Mouse (Mus musculus): Measurements from ENCODE around the gene Hacd1. TPM values are rescaled to one million over a fixed set of nuclear protein-coding genes. Genes with fewer than 3 reads are reported as not detected.

The Hacd1 gene
- polyA plus RNA-seq, 1 experiment, result 45.1 TPM

DNA sequence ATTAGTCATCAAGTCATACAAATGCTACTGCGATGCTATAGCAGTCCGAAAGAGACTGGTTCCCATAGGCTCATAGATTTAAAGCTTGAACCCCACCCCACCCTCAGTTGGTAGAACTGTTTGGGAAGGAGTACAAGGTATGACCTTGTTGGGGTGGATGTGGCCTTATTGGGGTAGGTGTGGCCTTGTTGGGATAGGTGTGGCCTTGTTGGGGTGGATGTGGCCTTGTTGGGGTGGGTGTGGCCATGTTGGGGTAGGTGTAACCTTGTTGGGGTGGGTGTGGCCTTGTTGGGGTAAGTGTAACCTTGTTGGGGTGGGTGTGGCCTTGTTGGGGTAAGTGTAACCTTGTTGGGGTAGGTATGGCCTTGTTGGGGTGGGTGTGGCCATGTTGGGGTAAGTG is 14.7 kb downstream of the Hacd1 start:
- H3K36me3 ChIP-seq (ENCODE audit: control insufficient read depth, insufficient read depth, low read length), result peaks cover 11% of the 10 kb centered on the region
- TF ChIP-seq POLR2A (IDR thresholded peaks at IDR 0.05; ENCODE audit: low read depth, low read length) (no peak), CTCF (IDR thresholded peaks at IDR 0.05; ENCODE audit: extremely low read depth, insufficient read length, insufficient replicate concordance, low read depth, low read length) (no peak)
- H3K4me3 ChIP-seq (ENCODE audit: low read depth, low read length), result no peak overlapping the region
- H3K4me1 ChIP-seq (ENCODE audit: control insufficient read depth, insufficient read depth, insufficient read length, low read length), result no peaks in the 10 kb centered on the region
- H3K27ac ChIP-seq (ENCODE audit: insufficient read depth, low read depth, low read length), result no peak overlapping the region
- H3K27me3 ChIP-seq (ENCODE audit: control insufficient read depth, insufficient read depth, low read length), result no peaks in the 10 kb centered on the region
- WGBS, result 97% methylated on average over 2 of the region's 2 CpGs

GRCm38 (mm10) chr2:14019228-14019627 is 36.7 kb downstream of the Hacd1 start:
- Histone ChIP-seq H3K4me3 (ENCODE audit: low read depth, low read length) (no peak overlapping the region), H3K36me3 (ENCODE audit: control insufficient read depth, insufficient read depth, low read length) (no peaks in the 10 kb centered on the region), H3K4me1 (ENCODE audit: control insufficient read depth, insufficient read depth, insufficient read length, low read length) (no peaks in the 10 kb centered on the region), H3K27me3 (ENCODE audit: control insufficient read depth, insufficient read depth, low read length) (no peaks in the 10 kb centered on the region), H3K27ac (ENCODE audit: insufficient read depth, low read depth, low read length) (no peak overlapping the region)
- WGBS, result 88% methylated on average over 1 of the region's 1 CpGs
- TF ChIP-seq CTCF (IDR thresholded peaks at IDR 0.05; ENCODE audit: extremely low read depth, insufficient read length, insufficient replicate concordance, low read depth, low read length), result no peak
- no peak for TF ChIP-seq POLR2A (IDR thresholded peaks at IDR 0.05; ENCODE audit: low read depth, low read length)

GRCm38 (mm10) chr2:14005121-14005520 is 50.8 kb downstream of the Hacd1 start:
- Histone ChIP-seq H3K4me1 (ENCODE audit: control insufficient read depth, insufficient read depth, insufficient read length, low read length) (no peaks in the 10 kb centered on the region), H3K36me3 (ENCODE audit: control insufficient read depth, insufficient read depth, low read length) (no peaks in the 10 kb centered on the region), H3K4me3 (ENCODE audit: low read depth, low read length) (no peak overlapping the region), H3K27ac (ENCODE audit: insufficient read depth, low read depth, low read length) (no peak overlapping the region), H3K27me3 (ENCODE audit: control insufficient read depth, insufficient read depth, low read length) (no peaks in the 10 kb centered on the region)
- 66% methylated on average over 1 of the region's 1 CpGs for WGBS
- TF ChIP-seq CTCF (IDR thresholded peaks at IDR 0.05; ENCODE audit: extremely low read depth, insufficient read length, insufficient replicate concordance, low read depth, low read length) (no peak), POLR2A (IDR thresholded peaks at IDR 0.05; ENCODE audit: low read depth, low read length) (no peak)

- Histone ChIP-seq H3K27ac (ENCODE audit: insufficient read depth, low read depth, low read length) (no peak overlapping the region), H3K36me3 (ENCODE audit: control insufficient read depth, insufficient read depth, low read length) (no peaks in the 10 kb centered on the region), H3K4me1 (ENCODE audit: control insufficient read depth, insufficient read depth, insufficient read length, low read length) (no peaks in the 10 kb centered on the region), H3K4me3 (ENCODE audit: low read depth, low read length) (no peak overlapping the region), H3K27me3 (ENCODE audit: control insufficient read depth, insufficient read depth, low read length) (no peaks in the 10 kb centered on the region)
- TF ChIP-seq CTCF (IDR thresholded peaks at IDR 0.05; ENCODE audit: extremely low read depth, insufficient read length, insufficient replicate concordance, low read depth, low read length) (no peak), POLR2A (IDR thresholded peaks at IDR 0.05; ENCODE audit: low read depth, low read length) (no peak)
- 84% methylated on average over 1 of the region's 1 CpGs for WGBS
Measured at GRCm38 (mm10) chr2:13960136-13960535, 95.8 kb downstream of the Hacd1 start.

GRCm38 (mm10) chr2:13956463-13956862 is 99.5 kb downstream of the Hacd1 start:
- Histone ChIP-seq H3K36me3 (ENCODE audit: control insufficient read depth, insufficient read depth, low read length) (no peaks in the 10 kb centered on the region), H3K4me1 (ENCODE audit: control insufficient read depth, insufficient read depth, insufficient read length, low read length) (no peaks in the 10 kb centered on the region), H3K27me3 (ENCODE audit: control insufficient read depth, insufficient read depth, low read length) (no peaks in the 10 kb centered on the region), H3K4me3 (ENCODE audit: low read depth, low read length) (no peak overlapping the region), H3K27ac (ENCODE audit: insufficient read depth, low read depth, low read length) (no peak overlapping the region)
- WGBS, result 44% methylated on average over 2 of the region's 2 CpGs
- TF ChIP-seq CTCF (IDR thresholded peaks at IDR 0.05; ENCODE audit: extremely low read depth, insufficient read length, insufficient replicate concordance, low read depth, low read length), result no peak
- TF ChIP-seq POLR2A (IDR thresholded peaks at IDR 0.05; ENCODE audit: low read depth, low read length), result no peak

DNA sequence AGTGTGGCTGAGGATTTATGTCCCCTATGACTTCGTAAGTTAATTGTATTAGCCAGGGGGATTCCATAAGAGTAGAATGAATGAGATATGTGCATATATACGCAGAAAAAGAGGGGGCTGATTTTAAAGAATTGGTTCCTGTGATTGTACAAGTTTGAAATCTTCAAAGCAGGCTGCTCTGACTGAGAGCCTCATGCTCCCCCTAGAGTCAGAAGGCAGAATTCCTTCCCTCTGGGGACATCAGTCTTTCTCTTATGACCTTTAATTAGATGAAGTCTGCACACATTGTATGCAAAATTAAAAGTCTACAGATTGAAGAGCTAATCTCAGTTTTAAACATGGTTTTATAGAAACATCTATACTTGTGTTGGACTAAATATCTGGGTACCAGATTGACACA is 117.8 kb downstream of the Hacd1 start:
- 45% methylated on average over 2 of the region's 2 CpGs for WGBS
- H3K27me3 ChIP-seq (ENCODE audit: control insufficient read depth, insufficient read depth, low read length), result no peaks in the 10 kb centered on the region
- TF ChIP-seq CTCF (IDR thresholded peaks at IDR 0.05; ENCODE audit: extremely low read depth, insufficient read length, insufficient replicate concordance, low read depth, low read length) (no peak), POLR2A (IDR thresholded peaks at IDR 0.05; ENCODE audit: low read depth, low read length) (no peak)
- no peaks in the 10 kb centered on the region for H3K4me1 ChIP-seq (ENCODE audit: control insufficient read depth, insufficient read depth, insufficient read length, low read length)
- no peak overlapping the region for H3K27ac ChIP-seq (ENCODE audit: insufficient read depth, low read depth, low read length)
- H3K4me3 ChIP-seq (ENCODE audit: low read depth, low read length), result no peak overlapping the region
- no peaks in the 10 kb centered on the region for H3K36me3 ChIP-seq (ENCODE audit: control insufficient read depth, insufficient read depth, low read length)

- H3K27me3 ChIP-seq (ENCODE audit: control insufficient read depth, insufficient read depth, low read length), result no peaks in the 10 kb centered on the region
- 71% methylated on average over 3 of the region's 3 CpGs for WGBS
- H3K4me3 ChIP-seq (ENCODE audit: low read depth, low read length), result no peak overlapping the region
- no peaks in the 10 kb centered on the region for H3K36me3 ChIP-seq (ENCODE audit: control insufficient read depth, insufficient read depth, low read length)
- TF ChIP-seq CTCF (IDR thresholded peaks at IDR 0.05; ENCODE audit: extremely low read depth, insufficient read length, insufficient replicate concordance, low read depth, low read length) (no peak), POLR2A (IDR thresholded peaks at IDR 0.05; ENCODE audit: low read depth, low read length) (no peak)
- H3K4me1 ChIP-seq (ENCODE audit: control insufficient read depth, insufficient read depth, insufficient read length, low read length), result no peaks in the 10 kb centered on the region
- no peak overlapping the region for H3K27ac ChIP-seq (ENCODE audit: insufficient read depth, low read depth, low read length)
Measured at GRCm38 (mm10) chr2:13935343-13935742, 120.6 kb downstream of the Hacd1 start.

- Histone ChIP-seq H3K36me3 (ENCODE audit: control insufficient read depth, insufficient read depth, low read length) (no peaks in the 10 kb centered on the region), H3K4me3 (ENCODE audit: low read depth, low read length) (no peak overlapping the region), H3K27me3 (ENCODE audit: control insufficient read depth, insufficient read depth, low read length) (no peaks in the 10 kb centered on the region), H3K4me1 (ENCODE audit: control insufficient read depth, insufficient read depth, insufficient read length, low read length) (no peaks in the 10 kb centered on the region), H3K27ac (ENCODE audit: insufficient read depth, low read depth, low read length) (no peak overlapping the region)
- no peak for TF ChIP-seq POLR2A (IDR thresholded peaks at IDR 0.05; ENCODE audit: low read depth, low read length)
- TF ChIP-seq CTCF (IDR thresholded peaks at IDR 0.05; ENCODE audit: extremely low read depth, insufficient read length, insufficient replicate concordance, low read depth, low read length), result no peak
Measured at GRCm38 (mm10) chr2:13932253-13932652, 123.7 kb downstream of the Hacd1 start.
